ENCODE assay signal across 15 mouse cellular contexts in genomic region chr2:158628858-158629257, GRCm38 (mm10). TPM values are rescaled to one million over a fixed set of nuclear protein-coding genes. Genes with fewer than 3 reads are reported as not detected.
A peak's percentile ranks its signal among the peaks of the same experiment; 100 is the strongest.
DNase-seq lines count a peak whose midpoint lies in the region; ATAC-seq and TF ChIP-seq lines count a peak whose summit lies in the region.
"Had no signal": no experiment of that assay in that cellular context is flagged by ENCODE, and none has a peak within 500 bp of the region (broad histone marks: within the 10 kb centered on the region; RNA-seq: fewer than 3 reads in every experiment).

No protein-coding gene starts in this region.

- TF ChIP-seq EP300 in liver, embryonic 14.5 days (IDR thresholded peaks at IDR 0.05; ENCODE audit: low read depth): no peak

- no peak overlapping the region for H3K9ac ChIP-seq in forebrain, embryonic 14.5 days (ENCODE audit: low read length)
- H3K9ac ChIP-seq in forebrain, embryonic 12.5 days: no peak overlapping the region
- H3K9ac ChIP-seq in liver, embryonic 14.5 days (replicated peaks): no peak overlapping the region
- H3K9ac ChIP-seq: hindbrain, embryonic 15.5 days had no signal

- peaks cover 57% of the 10 kb centered on the region for H3K36me3 ChIP-seq in forebrain, embryonic 14.5 days (ENCODE audit: control insufficient read depth, insufficient read depth, low read length)
- peaks cover 60% of the 10 kb centered on the region for H3K36me3 ChIP-seq in forebrain, embryonic 12.5 days (replicated peaks)
- H3K36me3 ChIP-seq in liver, embryonic 14.5 days (replicated peaks; ENCODE audit: control insufficient read depth, insufficient read depth, low read depth): peaks cover 40% of the 10 kb centered on the region
- H3K36me3 ChIP-seq in G1E (replicated peaks): peaks cover 78% of the 10 kb centered on the region
- peaks cover 74% of the 10 kb centered on the region for H3K36me3 ChIP-seq in forebrain, embryonic 10.5 days (replicated peaks)

- no peak overlapping the region for H3K4me2 ChIP-seq in forebrain, embryonic 14.5 days (ENCODE audit: low read length)
- no peak overlapping the region for H3K4me2 ChIP-seq in forebrain, embryonic 12.5 days
- no peak overlapping the region for H3K4me2 ChIP-seq in liver, embryonic 14.5 days (ENCODE audit: low read depth)
- H3K4me2 ChIP-seq: heart, embryonic 11.5 days; hindbrain, embryonic 15.5 days had no signal

- H3K4me3 ChIP-seq in forebrain, embryonic 14.5 days (ENCODE audit: low read depth, low read length): no peak overlapping the region
- H3K4me3 ChIP-seq in forebrain, embryonic 12.5 days (replicated peaks): no peak overlapping the region
- no peak overlapping the region for H3K4me3 ChIP-seq in liver, embryonic 14.5 days (ENCODE audit: insufficient read depth in 1 of 2, low read depth in 2 of 2, low read length in 2 of 2)
- no peak overlapping the region for H3K4me3 ChIP-seq in G1E (ENCODE audit: low read depth, low read length)
- no peak overlapping the region for H3K4me3 ChIP-seq in forebrain, embryonic 10.5 days
- H3K4me3 ChIP-seq: hindbrain, embryonic 15.5 days had no signal

- peak; percentile 72 for DNase-seq in forebrain, embryonic 14.5 days (ENCODE audit: low spot score)
- no peak for DNase-seq in liver, embryonic 14.5 days (ENCODE audit: low read depth in 3 of 3, low spot score in 3 of 3)
- DNase-seq in liver: no peak
- DNase-seq in G1E (ENCODE audit: low spot score): no peak
- peak; percentile 57 for DNase-seq in embryo, embryonic 10.5 days (ENCODE audit: low spot score)
- DNase-seq in kidney, adult 8-10 months: no peak
- DNase-seq in forebrain, embryonic 10.5 days (ENCODE audit: extremely low spot score, low spot score): no peak
- DNase-seq: cerebellum, adult 11 months; gastrocnemius, postnatal 14 days had no signal

- 70% methylated on average over 3 of the region's 3 CpGs for WGBS in forebrain, embryonic 14.5 days
- 66% methylated on average over 3 of the region's 3 CpGs for WGBS in forebrain, embryonic 12.5 days
- WGBS in liver, embryonic 14.5 days (ENCODE audit: insufficient replicate concordance): 68% methylated on average over 3 of the region's 3 CpGs
- WGBS in forebrain, embryonic 10.5 days: 69% methylated on average over 3 of the region's 3 CpGs

- no peak for ATAC-seq in forebrain, embryonic 14.5 days
- ATAC-seq in forebrain, embryonic 12.5 days (ENCODE audit: low FRiP score): no peak
- no peak for ATAC-seq in liver, embryonic 14.5 days (ENCODE audit: insufficient read depth)
- peak; percentile 36; the same call in 1 of the 2 replicates for ATAC-seq in G1E (ENCODE audit: extremely low read depth, insufficient number of reproducible peaks, low FRiP score, poor library complexity, severe bottlenecking)
- ATAC-seq: midbrain, embryonic 16.5 days had no signal

- no peaks in the 10 kb centered on the region for H3K9me3 ChIP-seq in forebrain, embryonic 14.5 days (replicated peaks; ENCODE audit: control insufficient read depth, low read length)
- no peaks in the 10 kb centered on the region for H3K9me3 ChIP-seq in forebrain, embryonic 12.5 days
- H3K9me3 ChIP-seq in liver, embryonic 14.5 days (ENCODE audit: control insufficient read depth, low read length): no peaks in the 10 kb centered on the region
- no peaks in the 10 kb centered on the region for H3K9me3 ChIP-seq in G1E (replicated peaks)
- no peaks in the 10 kb centered on the region for H3K9me3 ChIP-seq in forebrain, embryonic 10.5 days
- H3K9me3 ChIP-seq: hindbrain, embryonic 15.5 days had no signal

- H3K27ac ChIP-seq in forebrain, embryonic 14.5 days (ENCODE audit: low read depth, low read length): no peak overlapping the region
- no peak overlapping the region for H3K27ac ChIP-seq in forebrain, embryonic 12.5 days
- H3K27ac ChIP-seq in liver, embryonic 14.5 days: no peak overlapping the region
- no peak overlapping the region for H3K27ac ChIP-seq in forebrain, embryonic 10.5 days

- 0 out of 2 replicates have a peak, but pooled peaks have one; percentile 13 for TF ChIP-seq CTCF in liver, embryonic 14.5 days (IDR thresholded peaks at IDR 0.05; ENCODE audit: low read depth)
- no peak for TF ChIP-seq CTCF in G1E (IDR thresholded peaks at IDR 0.05; ENCODE audit: low read depth, low read length)

- no peaks in the 10 kb centered on the region for H3K27me3 ChIP-seq in forebrain, embryonic 14.5 days (replicated peaks; ENCODE audit: control insufficient read depth, insufficient read depth, low read length)
- H3K27me3 ChIP-seq in forebrain, embryonic 12.5 days: no peaks in the 10 kb centered on the region
- H3K27me3 ChIP-seq in liver, embryonic 14.5 days (ENCODE audit: control insufficient read depth, insufficient read depth, low read length): no peaks in the 10 kb centered on the region
- no peaks in the 10 kb centered on the region for H3K27me3 ChIP-seq in G1E (ENCODE audit: insufficient read depth, low read length)
- no peaks in the 10 kb centered on the region for H3K27me3 ChIP-seq in forebrain, embryonic 10.5 days (ENCODE audit: poor library complexity, severe bottlenecking)
- H3K27me3 ChIP-seq: hindbrain, embryonic 15.5 days had no signal

- peaks cover 9% of the 10 kb centered on the region for H3K4me1 ChIP-seq in forebrain, embryonic 14.5 days (ENCODE audit: control insufficient read depth, insufficient read depth, low read length)
- peaks cover 18% of the 10 kb centered on the region for H3K4me1 ChIP-seq in forebrain, embryonic 12.5 days
- peaks cover 0 to 6% of the 10 kb centered on the region in 2 experiments; a peak in 2 of 4 replicates for H3K4me1 ChIP-seq in liver, embryonic 14.5 days (replicated peaks; ENCODE audit: control insufficient read depth in 2 of 2, insufficient read depth in 2 of 2, low read length in 1 of 2)
- peaks cover 33% of the 10 kb centered on the region for H3K4me1 ChIP-seq in G1E (ENCODE audit: insufficient read depth, low read depth, low read length)
- peaks cover 19% of the 10 kb centered on the region for H3K4me1 ChIP-seq in forebrain, embryonic 10.5 days

RNA-seq across cellular contexts. Expression of gene Actr5, which starts 4.2 kb away (rescaled TPM):
- 10.4 and 12.8 TPM in 2 replicates for polyA plus RNA-seq in forebrain, embryonic 14.5 days (2014; fragmentation: Nextera tagmentation; extraction: Ambion mirVana)
- 20.3 and 22.6 TPM in 2 replicates for polyA plus RNA-seq in forebrain, embryonic 12.5 days (2016; fragmentation: Nextera tagmentation; extraction: Ambion mirVana)
- 2.9 and 3.6 TPM in 2 replicates for polyA plus RNA-seq in liver, embryonic 14.5 days (2012; rRNA removed)
- polyA plus RNA-seq in liver, embryonic 14.5 days (2014; fragmentation: Nextera tagmentation; extraction: Ambion mirVana): 4.9 and 5.9 TPM in 2 replicates
- total RNA-seq in G1E (2014; fragmentation: Nextera tagmentation) (22.5 and 24.7 TPM in 2 replicates), G1E (2017) (20.2 and 22.5 TPM in 2 replicates)
- 18.2 and 19.7 TPM in 2 replicates for polyA plus RNA-seq in G1E (2012)
- 14.1 and 17.0 TPM in 2 replicates for polyA plus RNA-seq in forebrain, embryonic 10.5 days (2016; fragmentation: Nextera tagmentation; extraction: Ambion mirVana)

RNA-seq across cellular contexts. Expression of gene Slc32a1, which starts 18.3 kb away (rescaled TPM):
- 4.6 and 6.4 TPM in 2 replicates for polyA plus RNA-seq in forebrain, embryonic 14.5 days (2014; fragmentation: Nextera tagmentation; extraction: Ambion mirVana)
- 3.8 and 4.3 TPM in 2 replicates for polyA plus RNA-seq in forebrain, embryonic 12.5 days (2016; fragmentation: Nextera tagmentation; extraction: Ambion mirVana)
- 0.01 and 0.05 TPM in 2 replicates for polyA plus RNA-seq in liver, embryonic 14.5 days (2012; rRNA removed)
- not detected in 2 replicates for polyA plus RNA-seq in liver, embryonic 14.5 days (2014; fragmentation: Nextera tagmentation; extraction: Ambion mirVana)
- total RNA-seq in G1E (2014; fragmentation: Nextera tagmentation) (not detected in 2 replicates), G1E (2017) (not detected in 2 replicates)
- polyA plus RNA-seq in G1E (2012): 0.02 TPM in 1 of 2 replicates, not detected in the other
- 0.14 and 0.47 TPM in 2 replicates for polyA plus RNA-seq in forebrain, embryonic 10.5 days (2016; fragmentation: Nextera tagmentation; extraction: Ambion mirVana)
- total RNA-seq: adrenal gland, postnatal 36 days; gastrocnemius, postnatal 14 days had no signal
- polyA plus RNA-seq: kidney, embryonic 16.5 days had no signal

RNA-seq across cellular contexts. Expression of gene Ppp1r16b, which starts 36.3 kb away (rescaled TPM):
- polyA plus RNA-seq in forebrain, embryonic 14.5 days (2014; fragmentation: Nextera tagmentation; extraction: Ambion mirVana): 12.4 and 18.4 TPM in 2 replicates
- 2.9 and 3.2 TPM in 2 replicates for polyA plus RNA-seq in forebrain, embryonic 12.5 days (2016; fragmentation: Nextera tagmentation; extraction: Ambion mirVana)
- polyA plus RNA-seq in liver, embryonic 14.5 days (2012; rRNA removed): 0.30 and 0.31 TPM in 2 replicates
- 0.74 and 0.76 TPM in 2 replicates for polyA plus RNA-seq in liver, embryonic 14.5 days (2014; fragmentation: Nextera tagmentation; extraction: Ambion mirVana)
- 0.34 and 0.75 TPM in 2 replicates for total RNA-seq in G1E (2014; fragmentation: Nextera tagmentation)
- total RNA-seq in G1E (2017): 0.06 and 0.16 TPM in 2 replicates
- not detected in 2 replicates for polyA plus RNA-seq in G1E (2012)
- 2.2 and 2.3 TPM in 2 replicates for polyA plus RNA-seq in forebrain, embryonic 10.5 days (2016; fragmentation: Nextera tagmentation; extraction: Ambion mirVana)

Comparison
In these comparisons a context has a peak if more than half of its experiments do, and no peak if none do; other contexts are left out.
1. DNase-seq: peak in forebrain, embryonic 14.5 days (single experiment) and embryo, embryonic 10.5 days (single experiment); none in liver, embryonic 14.5 days (0 of 3), liver (single experiment), G1E (single experiment), kidney, adult 8-10 months (0 of 2) and forebrain, embryonic 10.5 days (single experiment).